Mouse (Mus musculus) intestine, embryonic 15.5 days (tissue): ENCODE data around the gene Plcg1. TPM values are rescaled to one million over a fixed set of nuclear protein-coding genes. Genes with fewer than 3 reads are reported as not detected.

Experiments used
- ATAC-seq: fragments of 200-750 bp; cut with Nextera tagmentation; 2 replicates; pipeline ENCODE4 v1.8.0; 2017; ENCODE audit warnings: moderate TSS enrichment, moderate library complexity
- H3K27ac ChIP-seq: fragments of 300-500 bp; sonication (generic); 2 replicates; pipeline ENCODE4 v1.5.1; 2015; ENCODE audit warnings: mild to moderate bottlenecking, inconsistent platforms
- H3K27me3 ChIP-seq: fragments of 300-500 bp; sonication (generic); replicated peaks from 2 replicates; pipeline ENCODE4 v1.6.1; 2015; ENCODE audit warnings: inconsistent platforms
- H3K36me3 ChIP-seq: fragments of 300-500 bp; sonication (generic); 2 replicates; pipeline ENCODE4 v1.6.1; 2015; ENCODE audit warnings: inconsistent platforms
- H3K4me1 ChIP-seq: fragments of 300-500 bp; sonication (generic); replicated peaks from 2 replicates; pipeline ENCODE4 v1.6.1; 2015; ENCODE audit warnings: inconsistent platforms
- H3K4me2 ChIP-seq: fragments of 300-500 bp; sonication (generic); replicated peaks from 2 replicates; pipeline ENCODE4 v1.6.1; 2015; ENCODE audit warnings: mild to moderate bottlenecking, inconsistent platforms
- H3K4me3 ChIP-seq: fragments of 300-500 bp; sonication (generic); replicated peaks from 2 replicates; pipeline ENCODE4 v1.5.1; 2015; ENCODE audit warnings: inconsistent platforms
- H3K9ac ChIP-seq: fragments of 300-500 bp; sonication (generic); 2 replicates; pipeline ENCODE4 v1.6.1; 2015; ENCODE audit warnings: inconsistent platforms
- H3K9me3 ChIP-seq: fragments of 300-500 bp; sonication (generic); 2 replicates; pipeline ENCODE4 v1.6.1; 2016; ENCODE audit warnings: inconsistent platforms
- WGBS: fragments of 180-500 bp; shearing (Covaris S2); methylation state at CpG from one replicate; pipeline ENCODE4 v1.1.7; 2015; 5-methylcytosine and 5-hydroxymethylcytosine counted together
- polyA plus RNA-seq: library from polyadenylated mRNA; unstranded; fragments of >200 nt; fragmentation: Nextera tagmentation; extraction: Ambion mirVana; gene quantifications from 2 replicates; pipeline ENCODE4 v1.2.1, GENCODE M21; 2015

Plcg1 gene
- polyA plus RNA-seq, 1 experiment from 2014 or later: 29.7 TPM

DNA sequence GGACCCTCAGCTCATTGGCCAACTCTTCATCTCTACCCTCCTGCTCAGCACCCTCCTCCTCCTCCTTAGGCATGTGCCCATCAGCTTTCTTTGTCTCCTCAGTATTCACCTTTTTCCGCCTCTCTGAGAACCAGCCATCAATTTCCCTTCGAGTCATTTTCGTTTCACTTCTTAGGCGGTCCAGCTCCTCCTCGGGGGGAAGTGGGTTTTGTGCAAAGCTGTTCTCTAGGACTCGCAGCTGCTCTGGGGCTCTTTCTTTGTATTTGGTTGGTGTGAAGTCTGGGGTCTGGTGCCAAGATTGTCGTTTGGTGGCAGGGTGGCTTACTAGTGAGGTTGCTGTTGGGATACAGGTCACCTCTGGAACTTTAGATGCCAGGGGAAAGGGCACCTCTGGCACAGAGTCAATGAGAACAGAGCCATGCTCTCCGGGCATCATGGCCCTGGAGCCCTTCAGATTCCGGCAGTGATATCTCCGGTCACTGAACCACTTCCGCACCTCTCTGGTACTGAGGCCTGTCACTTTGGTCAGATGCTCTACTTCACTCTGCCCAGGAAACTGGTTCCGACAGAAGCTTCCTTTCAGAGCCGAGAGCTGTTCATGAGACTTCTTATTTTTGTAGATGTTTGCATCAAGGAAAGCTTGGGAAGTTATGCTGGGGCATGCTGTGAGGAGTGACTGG lies 49.2 kb downstream of the Plcg1 start:
- Histone ChIP-seq H3K4me3 (no peak overlapping the region), H3K36me3 (no peaks in the 10 kb centered on the region), H3K9ac (no peak overlapping the region), H3K4me2 (no peak overlapping the region), H3K27ac (no peak overlapping the region), H3K27me3 (no peaks in the 10 kb centered on the region), H3K4me1 (no peaks in the 10 kb centered on the region), H3K9me3 (no peaks in the 10 kb centered on the region)
- no peak for ATAC-seq
- WGBS: 88% methylated on average over 13 of the region's 13 CpGs

DNA sequence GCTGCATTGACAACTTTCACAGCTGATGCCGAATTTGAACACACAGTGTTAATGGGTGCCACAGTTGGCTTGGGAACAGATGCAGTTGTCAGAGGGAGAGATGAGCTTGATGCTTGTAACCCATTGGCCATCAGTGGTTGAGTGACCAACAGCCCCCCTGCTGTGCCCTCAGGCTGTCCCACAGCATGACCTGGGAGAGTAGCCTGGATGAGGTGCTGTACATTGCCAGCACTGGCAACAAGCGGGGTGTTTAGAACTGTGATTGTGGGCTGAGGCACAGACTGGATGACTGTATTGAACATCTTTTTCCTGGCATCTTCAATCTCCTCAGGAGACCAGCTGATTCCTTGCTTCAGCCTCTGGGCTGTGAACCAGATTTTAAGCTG lies 49.7 kb downstream of the Plcg1 start:
- no peak overlapping the region for H3K4me2 ChIP-seq
- H3K36me3 ChIP-seq: no peaks in the 10 kb centered on the region
- 90% methylated on average over 2 of the region's 2 CpGs for WGBS
- H3K4me3 ChIP-seq: no peak overlapping the region
- H3K27me3 ChIP-seq: no peaks in the 10 kb centered on the region
- H3K27ac ChIP-seq: no peak overlapping the region
- no peaks in the 10 kb centered on the region for H3K4me1 ChIP-seq
- no peak overlapping the region for H3K9ac ChIP-seq
- H3K9me3 ChIP-seq: no peaks in the 10 kb centered on the region
- no peak for ATAC-seq

GRCm38 (mm10) chr2:160786333-160786732 lies 55.2 kb downstream of the Plcg1 start:
- Histone ChIP-seq H3K4me3 (no peak overlapping the region), H3K4me2 (no peak overlapping the region), H3K4me1 (no peaks in the 10 kb centered on the region), H3K27me3 (no peaks in the 10 kb centered on the region), H3K9me3 (no peaks in the 10 kb centered on the region), H3K27ac (no peak overlapping the region), H3K9ac (no peak overlapping the region), H3K36me3 (no peaks in the 10 kb centered on the region)
- no peak for ATAC-seq
- WGBS: 73% methylated on average over 1 of the region's 1 CpGs

- H3K36me3 ChIP-seq: no peaks in the 10 kb centered on the region
- no peak for ATAC-seq
- no peaks in the 10 kb centered on the region for H3K9me3 ChIP-seq
- WGBS: 89% methylated on average over 1 of the region's 1 CpGs
- H3K4me2 ChIP-seq: no peak overlapping the region
- no peaks in the 10 kb centered on the region for H3K4me1 ChIP-seq
- H3K4me3 ChIP-seq: no peak overlapping the region
- H3K27me3 ChIP-seq: no peaks in the 10 kb centered on the region
- no peak overlapping the region for H3K27ac ChIP-seq
- H3K9ac ChIP-seq: no peak overlapping the region
These were observed 57.9 kb downstream of the Plcg1 start for GRCm38 (mm10) chr2:160789046-160789445.

DNA sequence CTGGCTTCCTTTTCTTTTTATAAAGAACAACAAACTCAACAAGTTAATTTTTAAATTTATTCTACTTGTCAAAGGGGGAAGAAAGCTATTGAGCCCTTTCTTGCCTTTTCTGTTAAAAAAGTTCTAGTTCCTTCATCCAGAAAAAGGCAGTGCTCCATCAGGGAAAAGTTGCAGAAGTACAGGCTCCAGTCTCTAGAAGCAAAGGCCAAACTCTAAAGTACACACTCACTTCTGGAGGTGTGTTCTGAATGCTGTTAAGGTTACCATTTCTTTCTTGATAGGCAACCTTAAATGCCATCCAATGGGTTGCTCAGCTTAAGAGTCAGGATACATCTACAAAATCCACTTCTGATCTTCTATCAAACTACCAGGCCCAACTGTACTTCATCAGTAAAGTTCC lies 58.6 kb downstream of the Plcg1 start:
- no peak overlapping the region for H3K9ac ChIP-seq
- H3K4me2 ChIP-seq: no peak overlapping the region
- no peak overlapping the region for H3K27ac ChIP-seq
- H3K9me3 ChIP-seq: no peaks in the 10 kb centered on the region
- H3K27me3 ChIP-seq: no peaks in the 10 kb centered on the region
- no peaks in the 10 kb centered on the region for H3K4me1 ChIP-seq
- no peaks in the 10 kb centered on the region for H3K36me3 ChIP-seq
- no peak for ATAC-seq
- H3K4me3 ChIP-seq: no peak overlapping the region

DNA sequence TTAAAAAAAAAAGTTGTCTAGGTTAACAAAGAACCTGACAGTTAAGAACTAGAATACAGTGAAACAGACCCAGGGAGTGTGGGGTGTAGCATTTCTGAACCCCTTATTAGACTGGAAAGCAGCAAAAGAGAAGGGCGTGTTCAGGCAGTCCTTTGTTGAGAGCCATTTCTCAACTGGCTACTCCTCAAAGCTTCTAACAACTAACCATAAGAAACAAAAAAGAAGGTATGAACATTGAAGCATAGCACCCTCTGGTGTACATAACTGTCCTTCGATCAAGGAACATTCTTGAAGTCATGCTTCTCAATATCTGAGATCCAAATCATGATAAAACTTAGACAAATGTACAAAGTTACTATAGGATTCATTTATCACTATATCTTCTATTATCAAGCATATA lies 62.0 kb downstream of the Plcg1 start:
- Histone ChIP-seq H3K4me3 (no peak overlapping the region), H3K36me3 (no peaks in the 10 kb centered on the region), H3K9ac (no peak overlapping the region), H3K9me3 (no peaks in the 10 kb centered on the region), H3K27me3 (no peaks in the 10 kb centered on the region), H3K4me2 (no peak overlapping the region), H3K4me1 (no peaks in the 10 kb centered on the region), H3K27ac (no peak overlapping the region)
- no peak for ATAC-seq
- WGBS: 77% methylated on average over 2 of the region's 2 CpGs

- Histone ChIP-seq H3K9me3 (no peaks in the 10 kb centered on the region), H3K4me2 (no peak overlapping the region), H3K27me3 (no peaks in the 10 kb centered on the region), H3K27ac (no peak overlapping the region), H3K4me3 (no peak overlapping the region), H3K36me3 (no peaks in the 10 kb centered on the region), H3K9ac (no peak overlapping the region), H3K4me1 (no peaks in the 10 kb centered on the region)
- no peak for ATAC-seq
- 90% methylated on average over 2 of the region's 2 CpGs for WGBS
These were observed 65.9 kb downstream of the Plcg1 start for GRCm38 (mm10) chr2:160796973-160797372.

DNA sequence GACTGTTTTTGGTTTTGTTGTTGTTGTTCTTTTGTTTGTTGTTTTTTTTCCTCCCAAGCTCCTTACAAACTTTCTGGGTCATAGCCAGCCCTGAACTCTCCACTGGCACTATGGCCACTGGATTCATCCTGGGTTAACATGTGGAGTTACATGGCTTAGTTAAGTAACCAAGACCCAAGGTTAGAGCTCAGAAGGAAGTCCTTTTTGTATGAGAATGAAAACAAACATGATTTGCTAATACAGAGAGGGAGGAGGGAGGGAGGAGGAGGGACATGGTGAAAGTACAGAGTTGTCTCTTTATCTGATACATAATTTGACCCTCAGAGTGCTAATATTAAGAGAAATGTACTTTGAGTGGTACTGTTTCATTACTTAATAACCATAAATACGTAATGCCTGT lies 67.1 kb downstream of the Plcg1 start:
- no peak for ATAC-seq
- WGBS: 86% methylated on average over 1 of the region's 1 CpGs
- H3K9me3 ChIP-seq: no peaks in the 10 kb centered on the region

DNA sequence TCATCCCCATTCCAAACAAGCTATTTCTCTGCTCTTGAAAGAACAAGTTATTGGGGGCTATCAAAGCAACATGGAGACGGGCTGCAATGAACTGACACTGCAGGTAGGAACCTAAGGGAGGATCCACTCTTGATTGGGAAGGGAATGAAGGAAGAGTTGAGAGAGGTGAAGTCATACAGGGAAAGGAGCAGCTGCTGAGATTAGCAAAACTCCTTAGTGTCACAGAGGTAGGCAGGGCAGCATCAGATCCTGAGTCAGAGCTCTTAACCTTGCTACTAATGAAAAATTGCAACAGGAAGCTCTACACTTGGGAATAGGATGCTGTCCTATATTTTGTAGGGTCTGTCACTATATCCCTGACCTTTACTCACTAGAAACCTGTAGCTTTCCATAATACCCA lies 69.9 kb downstream of the Plcg1 start:
- 88% methylated on average over 1 of the region's 1 CpGs for WGBS
- H3K9me3 ChIP-seq: no peaks in the 10 kb centered on the region
- H3K27me3 ChIP-seq: no peaks in the 10 kb centered on the region
- H3K4me3 ChIP-seq: no peak overlapping the region
- no peaks in the 10 kb centered on the region for H3K36me3 ChIP-seq
- no peak overlapping the region for H3K27ac ChIP-seq
- H3K4me2 ChIP-seq: no peak overlapping the region
- H3K9ac ChIP-seq: no peak overlapping the region
- no peak for ATAC-seq
- H3K4me1 ChIP-seq: no peaks in the 10 kb centered on the region

More for the DNA sequence above, 67.1 kb downstream of the Plcg1 start:
- no peak overlapping the region for H3K9ac ChIP-seq
- no peak overlapping the region for H3K4me3 ChIP-seq
- no peak overlapping the region for H3K27ac ChIP-seq
- H3K4me1 ChIP-seq: no peaks in the 10 kb centered on the region
- H3K27me3 ChIP-seq: no peaks in the 10 kb centered on the region
- H3K36me3 ChIP-seq: no peaks in the 10 kb centered on the region
- H3K4me2 ChIP-seq: no peak overlapping the region

DNA sequence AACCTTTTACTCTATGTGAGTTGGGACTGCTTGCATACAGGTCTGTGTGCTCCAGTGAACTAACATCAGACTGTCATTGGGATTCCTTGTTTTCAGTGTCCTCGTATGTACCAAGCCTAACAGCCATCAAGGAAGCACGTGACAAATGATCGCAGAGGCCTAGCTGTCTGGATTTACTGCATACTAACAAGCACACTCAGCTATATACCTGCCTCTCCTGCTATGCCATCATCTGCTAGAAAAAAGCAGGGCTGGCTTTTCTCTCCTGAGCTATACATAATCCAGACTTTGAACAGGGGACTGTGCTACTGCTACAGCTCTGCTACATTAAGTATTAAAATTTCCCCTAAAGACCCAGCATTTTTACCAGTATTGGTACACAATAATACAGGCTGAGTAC lies 71.2 kb downstream of the Plcg1 start:
- WGBS: 72% methylated on average over 3 of the region's 3 CpGs
- Histone ChIP-seq H3K4me3 (no peak overlapping the region), H3K4me2 (no peak overlapping the region), H3K9ac (no peak overlapping the region), H3K36me3 (no peaks in the 10 kb centered on the region), H3K27ac (no peak overlapping the region), H3K9me3 (no peaks in the 10 kb centered on the region), H3K27me3 (no peaks in the 10 kb centered on the region), H3K4me1 (no peaks in the 10 kb centered on the region)
- ATAC-seq: no peak

DNA sequence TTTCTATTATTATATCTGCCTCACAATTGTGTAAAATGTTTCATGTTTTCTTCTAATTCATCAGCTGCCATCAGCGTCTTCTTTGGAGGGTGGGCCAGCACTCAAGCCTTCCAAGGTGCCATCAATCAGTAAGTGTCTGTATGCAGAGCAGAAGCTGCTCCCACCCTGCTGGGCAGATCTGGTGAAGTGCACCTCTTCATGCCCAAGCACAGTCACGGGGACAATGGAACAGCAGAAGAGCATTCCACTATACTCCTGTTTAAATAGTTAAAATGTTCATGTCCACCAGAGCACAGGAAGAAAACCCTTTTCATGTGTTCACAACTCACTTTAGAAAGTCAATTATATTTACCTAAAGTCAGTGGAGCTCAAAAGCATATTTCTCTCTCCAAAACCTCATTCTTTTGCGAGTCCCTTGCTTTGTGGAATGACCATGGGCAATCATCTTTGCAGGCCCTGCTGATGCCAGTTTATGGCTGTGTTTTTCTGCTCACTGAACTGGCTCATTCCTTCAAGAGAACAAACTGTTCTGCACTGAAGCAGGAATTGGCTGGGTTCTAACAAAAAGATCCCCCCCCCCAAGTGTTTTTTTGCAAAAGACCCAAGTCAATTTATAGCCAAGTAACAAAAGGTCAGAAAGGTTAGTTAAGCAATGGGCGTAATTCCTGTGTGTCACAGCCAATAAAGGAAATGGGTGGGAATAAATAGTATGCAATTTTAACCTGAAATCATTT lies 73.9 kb downstream of the Plcg1 start:
- H3K9ac ChIP-seq: no peak overlapping the region
- ATAC-seq: no peak
- no peak overlapping the region for H3K27ac ChIP-seq
- no peaks in the 10 kb centered on the region for H3K9me3 ChIP-seq
- H3K27me3 ChIP-seq: no peaks in the 10 kb centered on the region
- H3K4me2 ChIP-seq: no peak overlapping the region
- no peaks in the 10 kb centered on the region for H3K4me1 ChIP-seq
- 40% methylated on average over 4 of the region's 4 CpGs for WGBS
- H3K4me3 ChIP-seq: no peak overlapping the region
- H3K36me3 ChIP-seq: no peaks in the 10 kb centered on the region

DNA sequence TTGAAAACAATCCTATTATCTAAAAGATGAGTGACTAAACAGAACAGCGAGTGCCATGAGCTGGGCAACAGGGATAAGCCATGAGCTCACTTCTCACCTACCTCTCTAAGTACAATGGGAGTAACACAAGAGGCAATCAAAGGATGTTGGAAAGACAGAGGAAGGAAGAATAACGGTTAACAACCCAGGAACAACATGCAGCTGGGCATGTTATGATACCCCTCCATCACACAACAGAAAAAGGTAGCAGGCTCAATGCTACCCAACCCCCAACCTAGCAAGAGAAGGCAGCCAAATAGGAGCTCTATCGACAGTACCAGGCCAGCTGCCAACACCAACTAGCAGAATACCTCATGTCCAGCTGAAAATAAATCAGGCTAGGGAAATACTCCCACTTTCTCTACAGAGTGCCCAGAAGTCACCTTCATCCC lies 75.0 kb downstream of the Plcg1 start:
- Histone ChIP-seq H3K27me3 (no peaks in the 10 kb centered on the region), H3K36me3 (no peaks in the 10 kb centered on the region), H3K9me3 (no peaks in the 10 kb centered on the region), H3K9ac (no peak overlapping the region), H3K27ac (no peak overlapping the region), H3K4me3 (no peak overlapping the region), H3K4me2 (no peak overlapping the region), H3K4me1 (no peaks in the 10 kb centered on the region)
- WGBS: 54% methylated on average over 3 of the region's 3 CpGs
- no peak for ATAC-seq

DNA sequence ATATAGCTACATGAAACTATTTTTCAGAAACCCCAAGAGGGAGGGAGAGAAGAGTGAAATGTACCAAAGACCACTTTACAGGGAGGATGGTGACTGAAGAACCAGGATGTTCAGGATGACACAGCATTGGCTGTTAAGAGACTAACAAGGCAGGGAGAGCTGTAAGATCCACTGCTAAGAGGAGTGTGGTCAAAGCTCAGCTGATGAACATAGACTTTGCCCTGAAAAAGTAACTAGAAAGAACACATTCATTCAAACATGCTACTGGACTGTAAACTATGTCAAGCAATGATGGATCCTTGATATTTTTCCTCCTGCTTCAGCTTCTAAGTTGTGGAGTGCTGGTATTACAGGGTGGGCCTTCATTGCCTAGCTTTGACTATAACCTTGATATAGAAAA lies 79.3 kb downstream of the Plcg1 start:
- Histone ChIP-seq H3K9me3 (no peaks in the 10 kb centered on the region), H3K27ac (no peak overlapping the region), H3K36me3 (no peaks in the 10 kb centered on the region), H3K4me3 (no peak overlapping the region), H3K9ac (no peak overlapping the region), H3K4me1 (no peaks in the 10 kb centered on the region), H3K27me3 (no peaks in the 10 kb centered on the region), H3K4me2 (no peak overlapping the region)
- no peak for ATAC-seq
